Mouse (Mus musculus) heart, postnatal 0 days (tissue): ENCODE results near the gene Camk2d.

Source experiments
- CTCF ChIP-seq: IDR thresholded peaks from 2 replicates; pipeline ENCODE4 v1.5.1; 2016; ENCODE audit warnings: antibody characterized with exemption, control low read depth, low read depth
- EP300 ChIP-seq: IDR thresholded peaks from 2 replicates; pipeline ENCODE4 v1.6.1; 2016; ENCODE audit warnings: antibody characterized with exemption, low read depth

DNA sequence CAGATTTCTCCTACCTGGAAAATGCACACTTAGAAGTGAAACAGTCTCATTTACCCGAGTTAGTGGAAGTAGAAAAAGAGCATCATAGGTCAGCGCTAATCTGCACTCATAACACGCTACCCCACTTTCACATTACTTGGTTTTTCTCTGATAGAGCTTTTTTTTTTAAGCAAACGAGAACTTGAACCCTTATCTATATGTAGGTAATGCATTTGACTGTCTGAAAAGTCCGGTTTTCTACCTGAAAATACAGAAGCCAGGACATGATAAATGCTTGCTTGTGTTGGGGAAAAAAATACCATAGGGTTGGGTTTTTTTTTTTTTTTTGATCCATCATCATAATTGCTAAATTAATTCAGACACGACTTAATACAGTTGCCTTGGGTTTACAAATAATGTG is 206.9 kb downstream of the Camk2d start:
- TF ChIP-seq EP300: no peak
- TF ChIP-seq CTCF: no peak
